In genomic region chr1:68955482-68955881, GRCm38 (mm10) we compare ENCODE assay signal across 20 mouse cellular contexts.
DNase-seq lines count a peak whose midpoint lies in the region; ATAC-seq lines count a peak whose summit lies in the region.
"Had no signal": no experiment of that assay in that cellular context is flagged by ENCODE, and none has a peak within 500 bp of the region (broad histone marks: within the 10 kb centered on the region; RNA-seq: fewer than 3 reads in every experiment).

No protein-coding gene starts in this region.

- no peaks in the 10 kb centered on the region for H3K27me3 ChIP-seq in heart, embryonic 10.5 days (ENCODE audit: insufficient read depth, poor library complexity, severe bottlenecking)
- no peaks in the 10 kb centered on the region for H3K27me3 ChIP-seq in limb, embryonic 15.5 days
- no peaks in the 10 kb centered on the region for H3K27me3 ChIP-seq in limb, embryonic 10.5 days (ENCODE audit: low read depth, poor library complexity, severe bottlenecking)
- H3K27me3 ChIP-seq: CH12.LX; embryonic facial prominence, embryonic 12.5 days; Patski had no signal

- H3K27ac ChIP-seq in heart, embryonic 10.5 days = peak overlapping the region; percentile 22; the same call in 1 of the 2 replicates
- H3K27ac ChIP-seq in limb, embryonic 15.5 days = no peak overlapping the region
- no peak overlapping the region for H3K27ac ChIP-seq in limb, embryonic 10.5 days
- H3K27ac ChIP-seq: embryonic facial prominence, embryonic 12.5 days had no signal

- WGBS in heart, embryonic 10.5 days = 75% methylated on average over 2 of the region's 2 CpGs
- WGBS in limb, embryonic 15.5 days = 77% methylated on average over 2 of the region's 2 CpGs
- WGBS in limb, embryonic 10.5 days = 78% methylated on average over 2 of the region's 2 CpGs

- H3K4me1 ChIP-seq in heart, embryonic 10.5 days = peaks cover 18% of the 10 kb centered on the region
- H3K4me1 ChIP-seq in limb, embryonic 15.5 days = no peaks in the 10 kb centered on the region
- H3K4me1 ChIP-seq in limb, embryonic 10.5 days = no peaks in the 10 kb centered on the region
- H3K4me1 ChIP-seq: embryonic facial prominence, embryonic 12.5 days had no signal

- no peak overlapping the region for H3K9ac ChIP-seq in limb, embryonic 15.5 days
- H3K9ac ChIP-seq: embryonic facial prominence, embryonic 12.5 days had no signal

- DNase-seq in heart, embryonic 10.5 days (ENCODE audit: low spot score) = no peak
- DNase-seq in heart, postnatal 10 days = no peak
- DNase-seq in limb, embryonic 10.5 days (ENCODE audit: low spot score) = no peak
- DNase-seq in testis, postnatal 14 days (ENCODE audit: low spot score) = peak; percentile 44
- DNase-seq in testis, postnatal 10 days (ENCODE audit: low spot score) = no peak
- DNase-seq in right cerebral cortex, adult 18-20 months = no peak
- DNase-seq: adrenal gland, postnatal 25 days; cerebellum, adult 11 months; cerebellum, adult 9-10 months; cerebellum, postnatal 25 days; gastrocnemius, postnatal 36 days; heart, adult 11 months; heart, postnatal 14 days had no signal

- H3K9me3 ChIP-seq in heart, embryonic 10.5 days = no peaks in the 10 kb centered on the region
- no peaks in the 10 kb centered on the region for H3K9me3 ChIP-seq in limb, embryonic 15.5 days
- no peaks in the 10 kb centered on the region for H3K9me3 ChIP-seq in limb, embryonic 10.5 days (replicated peaks)
- H3K9me3 ChIP-seq: embryonic facial prominence, embryonic 12.5 days had no signal

- no peak overlapping the region for H3K4me2 ChIP-seq in limb, embryonic 15.5 days
- H3K4me2 ChIP-seq: embryonic facial prominence, embryonic 12.5 days had no signal

- peak; percentile 44; the same call in 1 of the 2 replicates for ATAC-seq in limb, embryonic 15.5 days (ENCODE audit: insufficient number of reproducible peaks, low FRiP score, low TSS enrichment, low read depth)
- ATAC-seq: activated CD4-positive, CD25-positive, alpha-beta regulatory T cell, adult 4 months; forebrain, embryonic 16.5 days; intestine, embryonic 16.5 days; Patski had no signal

- no peak overlapping the region for H3K4me3 ChIP-seq in heart, embryonic 10.5 days
- no peak overlapping the region for H3K4me3 ChIP-seq in limb, embryonic 15.5 days
- no peak overlapping the region for H3K4me3 ChIP-seq in limb, embryonic 10.5 days
- H3K4me3 ChIP-seq: embryonic facial prominence, embryonic 12.5 days had no signal

- intact Hi-C loops in heart, postnatal 10 days (cut with DNase I) = no loop called here

- H3K36me3 ChIP-seq in heart, embryonic 10.5 days = no peaks in the 10 kb centered on the region
- no peaks in the 10 kb centered on the region for H3K36me3 ChIP-seq in limb, embryonic 15.5 days
- H3K36me3 ChIP-seq in limb, embryonic 10.5 days = no peaks in the 10 kb centered on the region
- H3K36me3 ChIP-seq: embryonic facial prominence, embryonic 12.5 days had no signal
